Mouse (Mus musculus) left cerebral cortex, adult 6 months (tissue): ENCODE results near the gene Krt77. TPM values are rescaled to one million over a fixed set of nuclear protein-coding genes. Genes with fewer than 3 reads are reported as not detected.

Experiments
- long read RNA-seq, 2 experiments: library from polyadenylated mRNA; unstranded; transcript quantifications; one replicate each; pipeline ENCODE4 v2.0.0; 2019 to 2020
- polyA plus RNA-seq: library from polyadenylated mRNA; unstranded; fragments of <200 nt; fragmentation: Nextera tagmentation; gene quantifications from 2 replicates; pipeline ENCODE4 v1.2.3, GENCODE M21; 2021

The Krt77 gene
- 2.5 and 3.3 TPM in 2 replicates for polyA plus RNA-seq
- long read RNA-seq, experiment 1, transcript Krt77-201 (9 exons, 2,931 nt), result major isoform, 5 of 26 reads
- long read RNA-seq, experiment 1, partial matches to known transcripts, result 2 of 26 reads
- long read RNA-seq, experiment 1, other reads (novel, unspliced or antisense), result 19 of 26 reads
- long read RNA-seq, experiment 2, partial matches to known transcripts, result 2 of 6 reads
- long read RNA-seq, experiment 2, other reads (novel, unspliced or antisense), result 4 of 6 reads

GRCm38 (mm10) chr15:101869431-101869830, at the start of gene Krt77:
Gene Krt77 (minus strand): TSS chr15:101869705.

GRCm38 (mm10) chr15:101892820-101893219, 23.3 kb upstream of the Krt77 start, which contains the start of gene Krt76:
Gene Krt76 (minus strand): TSS chr15:101892920.

GRCm38 (mm10) chr15:101850694-101851093, 18.8 kb downstream of the Krt77 start, which contains the start of gene Krt1:
Gene Krt1 (minus strand): TSS chr15:101850794.

DNA sequence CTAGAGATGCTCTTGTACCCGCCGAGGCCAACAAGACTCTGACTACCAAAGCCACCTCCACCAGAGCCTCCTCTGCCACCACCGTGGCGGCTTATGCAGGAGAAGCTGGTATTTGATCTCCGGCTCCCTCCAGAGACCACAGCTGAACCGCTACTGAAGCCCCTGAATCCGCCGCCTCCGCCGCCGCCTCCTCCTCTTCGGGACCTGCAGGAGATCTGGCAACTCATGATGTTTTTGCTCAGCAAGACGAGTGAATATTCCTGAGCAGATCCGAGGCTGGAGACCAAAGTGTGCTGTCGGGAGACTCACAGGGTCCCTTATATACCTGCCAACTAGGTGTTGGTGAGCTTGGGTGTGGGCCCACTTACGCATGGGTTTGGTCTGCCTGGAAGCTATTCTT, 51.6 kb downstream of the Krt77 start, which contains the start of gene Krt2:
Gene Krt2 (minus strand): TSS at position 295 of the 400 bp plus-strand sequence.

Other genes starting within 250 kb of the Krt77 start
- not detected in 2 replicates for gene Gm5414, start 241.5 kb downstream of the Krt77 start, polyA plus RNA-seq
- not detected in 2 replicates for gene Gm5478, start 222.3 kb downstream of the Krt77 start, polyA plus RNA-seq
- not detected in 2 replicates for gene Krt6b, start 189.4 kb downstream of the Krt77 start, polyA plus RNA-seq
- not detected in 2 replicates for gene Krt6a, start 175.4 kb downstream of the Krt77 start, polyA plus RNA-seq
- not detected in 2 replicates for gene Krt5, start 156.8 kb downstream of the Krt77 start, polyA plus RNA-seq
- not detected in 2 replicates for gene Krt71, start 126.6 kb downstream of the Krt77 start, polyA plus RNA-seq
- not detected in 2 replicates for gene Krt72, start 83.2 kb downstream of the Krt77 start, polyA plus RNA-seq
- 0.33 and 0.61 TPM in 2 replicates for gene Krt73, start 67.4 kb downstream of the Krt77 start, polyA plus RNA-seq
- gene Krt2, start 51.5 kb downstream of the Krt77 start, polyA plus RNA-seq, result 0.10 and 0.15 TPM in 2 replicates
- 1.9 and 3.6 TPM in 2 replicates for gene Krt1, start 18.9 kb downstream of the Krt77 start, polyA plus RNA-seq
- not detected in 2 replicates for gene Krt76, start 23.2 kb upstream of the Krt77 start, polyA plus RNA-seq
- not detected in 2 replicates for gene Krt4, start 55.0 kb upstream of the Krt77 start, polyA plus RNA-seq
- gene Krt79, start 70.6 kb upstream of the Krt77 start, polyA plus RNA-seq, result 0.12 TPM in 1 of 2 replicates, not detected in the other
- not detected in 2 replicates for gene Krt78, start 84.6 kb upstream of the Krt77 start, polyA plus RNA-seq
- gene Krt8, start 134.8 kb upstream of the Krt77 start, polyA plus RNA-seq, result 0.09 and 0.16 TPM in 2 replicates
- gene Krt18, start 158.5 kb upstream of the Krt77 start, polyA plus RNA-seq, result 0.41 and 1.1 TPM in 2 replicates
- 63.4 and 70.1 TPM in 2 replicates for gene Eif4b, start 204.1 kb upstream of the Krt77 start, polyA plus RNA-seq
- gene Tns2, start 230.7 kb upstream of the Krt77 start, polyA plus RNA-seq, result 4.7 and 7.1 TPM in 2 replicates